Mouse (Mus musculus): ENCODE results near the gene Cyp2a22. TPM values are rescaled to one million over a fixed set of nuclear protein-coding genes. Genes with fewer than 3 reads are reported as not detected.
"Not testable (repeated sequence)": the region's sequence is repeated elsewhere in the genome, so short reads cannot be mapped to it uniquely, and the experiment has no call there.

The Cyp2a22 gene
- polyA plus RNA-seq (2012; fragmentation: generic; extraction: Trizol), result not detected

- no peak for TF ChIP-seq SRF (IDR thresholded peaks at IDR 0.05; ENCODE audit: control insufficient read depth, insufficient read length, low read depth)
- TF ChIP-seq E2F4 (IDR thresholded peaks at IDR 0.05; ENCODE audit: insufficient read depth), result no peak
- no peak for TF ChIP-seq USF1 (IDR thresholded peaks at IDR 0.05; ENCODE audit: low read depth)
- TF ChIP-seq MYOG (IDR thresholded peaks at IDR 0.05; ENCODE audit: control insufficient read depth in 1 of 3, insufficient read depth in 1 of 3, insufficient read length in 2 of 3, low read depth in 2 of 3), result no peak
- no peak for TF ChIP-seq CEBPB (IDR thresholded peaks at IDR 0.05; ENCODE audit: insufficient read depth, poor library complexity, severe bottlenecking)
- no peak for TF ChIP-seq MAX (IDR thresholded peaks at IDR 0.05; ENCODE audit: low read depth)
- no peak for TF ChIP-seq MYOD1 (IDR thresholded peaks at IDR 0.05; ENCODE audit: control insufficient read depth in 1 of 3, insufficient read length in 2 of 3, low read depth in 2 of 3)
- no peak for TF ChIP-seq POLR2AphosphoS2 (IDR thresholded peaks at IDR 0.05; ENCODE audit: insufficient read length, low read depth)
- no peak for TF ChIP-seq TCF12 (IDR thresholded peaks at IDR 0.05; ENCODE audit: insufficient read depth, poor library complexity, severe bottlenecking)
- TF ChIP-seq TCF3 (IDR thresholded peaks at IDR 0.05; ENCODE audit: insufficient read length, low read depth), result no peak
- H3ac ChIP-seq (ENCODE audit: control insufficient read depth, insufficient read length), result no peak within 1 kb of the TSS
- no peaks in the 10 kb centered on the region for H3K79me2 ChIP-seq (ENCODE audit: control insufficient read depth, insufficient read depth)
- H3K27me3 ChIP-seq (ENCODE audit: control insufficient read depth, insufficient read depth, insufficient read length), result no peaks in the 10 kb centered on the region
- no peak within 1 kb of the TSS for H3K4me2 ChIP-seq (ENCODE audit: low read depth)
- H3K36me3 ChIP-seq (ENCODE audit: control insufficient read depth, insufficient read depth), result no peaks in the 10 kb centered on the region
- no peak within 1 kb of the TSS for H3K4me3 ChIP-seq
Measured at GRCm38 (mm10) chr7:26939262-26939661, at the start of gene Cyp2a22. Gene Cyp2a22, minus strand, starts transcription at chr7:26939384.

GRCm38 (mm10) chr7:26983151-26983550 lies 44.0 kb upstream of the Cyp2a22 start:
- H3ac ChIP-seq (ENCODE audit: control insufficient read depth, insufficient read length); H3K79me2 ChIP-seq (ENCODE audit: control insufficient read depth, insufficient read depth); H3K4me3 ChIP-seq; H3K27me3 ChIP-seq (ENCODE audit: control insufficient read depth, insufficient read depth, insufficient read length); H3K36me3 ChIP-seq (ENCODE audit: control insufficient read depth, insufficient read depth); H3K4me2 ChIP-seq (ENCODE audit: low read depth): not testable (repeated sequence)

GRCm38 (mm10) chr7:26982551-26982950 lies 43.4 kb upstream of the Cyp2a22 start:
- TF ChIP-seq MYOG (IDR thresholded peaks at IDR 0.05; ENCODE audit: control insufficient read depth in 1 of 3, insufficient read depth in 1 of 3, insufficient read length in 2 of 3, low read depth in 2 of 3) (no peak), REST (IDR thresholded peaks at IDR 0.05; ENCODE audit: insufficient read depth, insufficient read length) (no peak), E2F4 (IDR thresholded peaks at IDR 0.05; ENCODE audit: insufficient read depth) (no peak), POLR2AphosphoS2 (IDR thresholded peaks at IDR 0.05; ENCODE audit: insufficient read length, low read depth) (no peak), MYOD1 (IDR thresholded peaks at IDR 0.05; ENCODE audit: control insufficient read depth in 1 of 3, insufficient read length in 2 of 3, low read depth in 2 of 3) (no peak), SRF (IDR thresholded peaks at IDR 0.05; ENCODE audit: control insufficient read depth, insufficient read length, low read depth) (no peak), TCF12 (IDR thresholded peaks at IDR 0.05; ENCODE audit: insufficient read depth, poor library complexity, severe bottlenecking) (no peak), CEBPB (IDR thresholded peaks at IDR 0.05; ENCODE audit: insufficient read depth, poor library complexity, severe bottlenecking) (no peak), TCF3 (IDR thresholded peaks at IDR 0.05; ENCODE audit: insufficient read length, low read depth) (no peak), USF1 (IDR thresholded peaks at IDR 0.05; ENCODE audit: low read depth) (no peak), MAX (IDR thresholded peaks at IDR 0.05; ENCODE audit: low read depth) (no peak)
- H3K79me2 ChIP-seq (ENCODE audit: control insufficient read depth, insufficient read depth), result no peaks in the 10 kb centered on the region
- no peaks in the 10 kb centered on the region for H3K27me3 ChIP-seq (ENCODE audit: control insufficient read depth, insufficient read depth, insufficient read length)
- H3K4me3 ChIP-seq, result no peak overlapping the region
- H3K4me2 ChIP-seq (ENCODE audit: low read depth), result no peak overlapping the region
- no peak overlapping the region for H3ac ChIP-seq (ENCODE audit: control insufficient read depth, insufficient read length)
- no peaks in the 10 kb centered on the region for H3K36me3 ChIP-seq (ENCODE audit: control insufficient read depth, insufficient read depth)

DNA sequence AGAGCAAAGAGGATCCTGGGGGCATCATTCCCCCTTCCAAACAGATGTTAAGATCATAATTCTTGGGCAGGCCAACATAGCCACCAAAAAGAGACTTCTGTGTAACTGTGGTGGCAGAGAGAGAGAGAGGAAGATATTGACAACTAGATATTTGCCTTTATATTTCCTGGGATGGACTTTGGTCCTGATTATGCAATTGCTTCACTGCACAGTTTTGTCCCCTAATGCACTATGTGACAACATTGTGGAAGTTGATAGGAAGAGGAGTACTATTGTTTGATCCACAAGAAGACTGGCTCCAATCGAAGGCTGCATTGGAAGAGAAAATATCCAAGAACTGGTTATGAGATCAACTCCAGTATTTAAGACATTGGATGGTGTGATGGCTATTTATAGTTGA lies 42.8 kb upstream of the Cyp2a22 start:
- H3K36me3 ChIP-seq (ENCODE audit: control insufficient read depth, insufficient read depth); H3K27me3 ChIP-seq (ENCODE audit: control insufficient read depth, insufficient read depth, insufficient read length); H3K4me3 ChIP-seq; H3ac ChIP-seq (ENCODE audit: control insufficient read depth, insufficient read length); H3K4me2 ChIP-seq (ENCODE audit: low read depth); H3K79me2 ChIP-seq (ENCODE audit: control insufficient read depth, insufficient read depth): not testable (repeated sequence)

DNA sequence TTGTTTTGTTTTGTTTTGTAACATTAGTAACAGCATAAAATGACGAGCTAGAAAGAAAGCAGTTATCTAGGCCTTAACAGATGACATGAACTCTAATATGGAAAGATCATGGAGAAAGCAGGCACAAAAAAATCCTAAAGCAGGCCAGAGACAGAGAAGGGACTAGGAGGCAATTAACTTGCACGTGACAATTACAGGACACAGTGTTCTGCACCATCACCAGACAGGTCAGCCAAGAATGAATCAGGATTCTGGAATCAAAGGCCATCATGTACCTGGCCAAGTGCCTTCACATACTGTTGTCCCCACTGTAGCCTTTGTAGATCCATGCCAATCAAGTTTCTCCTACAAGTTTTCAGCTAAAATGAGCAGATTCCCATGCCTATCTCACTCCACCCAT lies 42.3 kb upstream of the Cyp2a22 start:
- not testable (repeated sequence) for H3K4me3 ChIP-seq; H3K4me2 ChIP-seq (ENCODE audit: low read depth); H3K36me3 ChIP-seq (ENCODE audit: control insufficient read depth, insufficient read depth); H3K27me3 ChIP-seq (ENCODE audit: control insufficient read depth, insufficient read depth, insufficient read length); H3ac ChIP-seq (ENCODE audit: control insufficient read depth, insufficient read length); H3K79me2 ChIP-seq (ENCODE audit: control insufficient read depth, insufficient read depth)

DNA sequence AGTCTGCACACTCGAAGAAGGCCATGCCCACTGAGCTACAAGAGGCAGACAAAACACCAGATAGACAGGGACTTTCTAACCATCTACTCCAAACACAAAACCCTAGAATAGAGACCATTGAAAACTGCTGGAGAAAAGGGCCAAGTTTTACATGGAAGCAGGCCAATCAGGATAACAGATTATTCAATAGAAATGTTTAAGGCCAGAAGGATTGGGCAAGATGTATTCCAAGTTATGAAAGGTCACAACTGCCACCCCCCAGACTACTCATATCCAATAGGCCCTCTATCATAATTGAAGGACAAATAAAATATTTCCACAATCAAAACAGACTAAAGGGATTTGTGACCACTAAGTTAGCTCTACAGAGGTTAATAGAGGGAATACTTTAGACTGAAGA lies 23.2 kb upstream of the Cyp2a22 start:
- not testable (repeated sequence) for H3ac ChIP-seq (ENCODE audit: control insufficient read depth, insufficient read length); H3K4me3 ChIP-seq; H3K79me2 ChIP-seq (ENCODE audit: control insufficient read depth, insufficient read depth); H3K4me2 ChIP-seq (ENCODE audit: low read depth); H3K27me3 ChIP-seq (ENCODE audit: control insufficient read depth, insufficient read depth, insufficient read length); H3K36me3 ChIP-seq (ENCODE audit: control insufficient read depth, insufficient read depth)

DNA sequence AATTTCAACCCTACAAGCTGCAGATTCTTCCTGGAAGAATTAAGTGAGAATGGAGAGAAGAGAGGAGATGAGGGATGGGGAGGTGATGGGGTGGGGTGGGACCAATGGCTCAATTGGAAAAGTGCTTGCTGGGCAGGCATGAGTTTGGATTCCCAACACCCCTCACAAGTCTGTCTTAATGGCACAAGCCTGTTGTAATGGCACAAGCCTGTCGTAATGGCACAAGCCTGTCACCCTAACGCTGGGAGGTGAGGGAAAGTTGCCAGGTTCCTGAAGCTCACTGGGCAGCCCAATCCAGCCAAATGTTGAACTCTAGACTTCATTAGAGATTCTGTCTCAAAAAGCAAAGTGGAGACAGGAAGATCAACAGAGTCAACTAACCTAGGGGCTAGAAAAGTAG lies 14.1 kb upstream of the Cyp2a22 start:
- H3K4me2 ChIP-seq (ENCODE audit: low read depth); H3K4me3 ChIP-seq; H3K79me2 ChIP-seq (ENCODE audit: control insufficient read depth, insufficient read depth); H3ac ChIP-seq (ENCODE audit: control insufficient read depth, insufficient read length); H3K27me3 ChIP-seq (ENCODE audit: control insufficient read depth, insufficient read depth, insufficient read length); H3K36me3 ChIP-seq (ENCODE audit: control insufficient read depth, insufficient read depth): not testable (repeated sequence)

GRCm38 (mm10) chr7:26952671-26953070 lies 13.5 kb upstream of the Cyp2a22 start:
- H3ac ChIP-seq (ENCODE audit: control insufficient read depth, insufficient read length); H3K27me3 ChIP-seq (ENCODE audit: control insufficient read depth, insufficient read depth, insufficient read length); H3K79me2 ChIP-seq (ENCODE audit: control insufficient read depth, insufficient read depth); H3K36me3 ChIP-seq (ENCODE audit: control insufficient read depth, insufficient read depth); H3K4me3 ChIP-seq; H3K4me2 ChIP-seq (ENCODE audit: low read depth): not testable (repeated sequence)

- H3K4me2 ChIP-seq (ENCODE audit: low read depth); H3K79me2 ChIP-seq (ENCODE audit: control insufficient read depth, insufficient read depth); H3K4me3 ChIP-seq; H3K27me3 ChIP-seq (ENCODE audit: control insufficient read depth, insufficient read depth, insufficient read length); H3K36me3 ChIP-seq (ENCODE audit: control insufficient read depth, insufficient read depth); H3ac ChIP-seq (ENCODE audit: control insufficient read depth, insufficient read length): not testable (repeated sequence)
Measured at GRCm38 (mm10) chr7:26941320-26941925, 2.2 kb upstream of the Cyp2a22 start.

DNA sequence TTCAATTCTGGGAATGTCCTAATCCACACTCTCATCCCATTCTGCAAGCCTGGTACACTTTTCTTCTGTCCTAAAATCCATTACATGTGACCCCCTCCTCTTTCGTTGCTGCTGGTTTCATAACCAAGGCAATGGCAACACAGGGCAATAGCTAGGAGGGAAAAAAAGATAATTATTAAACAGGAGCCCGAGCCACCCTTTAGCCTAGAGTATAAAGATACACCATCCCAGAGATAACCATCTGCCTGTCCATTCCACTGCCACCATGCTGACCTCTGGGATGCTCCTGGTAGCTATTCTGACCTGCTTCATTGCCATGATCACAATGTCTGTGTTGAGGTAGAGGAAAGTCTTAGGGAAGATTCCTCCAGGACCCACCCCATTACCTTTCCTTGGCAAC lies 22.1 kb downstream of the Cyp2a22 start:
- not testable (repeated sequence) for H3K27me3 ChIP-seq (ENCODE audit: control insufficient read depth, insufficient read depth, insufficient read length); H3ac ChIP-seq (ENCODE audit: control insufficient read depth, insufficient read length); H3K4me2 ChIP-seq (ENCODE audit: low read depth); H3K4me3 ChIP-seq; H3K36me3 ChIP-seq (ENCODE audit: control insufficient read depth, insufficient read depth); H3K79me2 ChIP-seq (ENCODE audit: control insufficient read depth, insufficient read depth)
